In the genomic region with DNA sequence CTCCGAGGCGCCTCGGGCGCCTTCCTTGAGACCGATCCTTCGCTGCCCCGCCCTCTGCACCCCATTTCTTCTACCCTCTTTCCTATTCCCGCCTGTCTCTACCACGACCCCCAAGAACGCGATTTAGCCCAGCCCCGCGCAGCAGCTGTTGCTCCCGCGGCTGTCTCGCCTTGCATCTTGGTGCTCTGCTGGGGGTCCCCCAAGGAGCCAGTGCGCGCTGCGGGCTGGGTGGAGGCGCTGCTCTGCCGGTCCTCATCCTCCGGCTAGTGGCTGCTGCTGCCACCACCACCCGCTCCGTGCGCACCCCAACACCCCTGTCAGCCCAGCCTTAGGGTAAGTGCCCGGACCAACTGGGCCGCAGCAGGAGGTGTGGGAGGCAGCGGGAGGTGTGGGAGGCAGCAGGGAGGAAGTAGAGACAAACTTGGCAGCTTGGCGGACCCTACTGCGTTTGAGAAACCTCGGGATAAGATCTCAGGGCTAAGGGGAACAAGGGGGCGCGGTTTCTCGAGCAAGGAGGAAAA, we compare ENCODE assay signal across 7 mouse cellular contexts. TPM values are rescaled to one million over a fixed set of nuclear protein-coding genes. Genes with fewer than 3 reads are reported as not detected.
A peak's percentile ranks its signal among the peaks of the same experiment; 100 is the strongest.
DNase-seq lines count a peak whose midpoint lies in the region; ATAC-seq lines count a peak whose summit lies in the region.

No protein-coding gene starts in this region.

- under 1% methylated on average over 34 of the region's 34 CpGs for WGBS in embryonic facial prominence, embryonic 15.5 days
- under 1% methylated on average over 34 of the region's 34 CpGs for WGBS in hindbrain, embryonic 12.5 days

- H3K9me3 ChIP-seq in embryonic facial prominence, embryonic 15.5 days (replicated peaks): no peaks in the 10 kb centered on the region
- H3K9me3 ChIP-seq in hindbrain, embryonic 12.5 days (replicated peaks): no peaks in the 10 kb centered on the region

- peak overlapping the region; percentile 50 for H3K9ac ChIP-seq in embryonic facial prominence, embryonic 15.5 days
- H3K9ac ChIP-seq in hindbrain, embryonic 12.5 days: peak overlapping the region; percentile 84

- peaks cover 3% of the 10 kb centered on the region; the same call in 1 of the 2 replicates for H3K27me3 ChIP-seq in embryonic facial prominence, embryonic 15.5 days
- H3K27me3 ChIP-seq in hindbrain, embryonic 12.5 days: no peaks in the 10 kb centered on the region

- DNase-seq in R1 (ENCODE audit: low read depth, low spot score): peak; percentile 41
- DNase-seq in adrenal gland, postnatal 25 days: peak; percentile 44
- DNase-seq in left cerebral cortex, postnatal 14 days (ENCODE audit: low spot score in 2 of 2): peak; percentile 21 to 47
- DNase-seq in neural tube, embryonic 10.5 days (ENCODE audit: extremely low spot score, low spot score): peak; percentile 78
- peak; percentile 17 for DNase-seq in yolk sac, embryonic 10.5 days (ENCODE audit: low spot score)

- H3K4me3 ChIP-seq in embryonic facial prominence, embryonic 15.5 days (replicated peaks): peak overlapping the region; percentile 66
- H3K4me3 ChIP-seq in hindbrain, embryonic 12.5 days: peak overlapping the region; percentile 64

- peak overlapping the region; percentile 69 for H3K27ac ChIP-seq in embryonic facial prominence, embryonic 15.5 days (replicated peaks)
- peak overlapping the region; percentile 93 for H3K27ac ChIP-seq in hindbrain, embryonic 12.5 days

- intact Hi-C loops in left cerebral cortex, postnatal 14 days (cut with DNase I): loop anchor here (10.0 kb wide), 1 partner anchor 705 kb away; no protein-coding TSS in a partner anchor

- H3K36me3 ChIP-seq in embryonic facial prominence, embryonic 15.5 days: no peaks in the 10 kb centered on the region
- no peaks in the 10 kb centered on the region for H3K36me3 ChIP-seq in hindbrain, embryonic 12.5 days

- H3K4me1 ChIP-seq in embryonic facial prominence, embryonic 15.5 days: peaks cover 13% of the 10 kb centered on the region; the same call in 1 of the 2 replicates
- peaks cover 23% of the 10 kb centered on the region for H3K4me1 ChIP-seq in hindbrain, embryonic 12.5 days

- H3K4me2 ChIP-seq in embryonic facial prominence, embryonic 15.5 days (replicated peaks): peak overlapping the region; percentile 97
- H3K4me2 ChIP-seq in hindbrain, embryonic 12.5 days (replicated peaks): peak overlapping the region; percentile 62

- peak; percentile 74 for ATAC-seq in embryonic facial prominence, embryonic 15.5 days (ENCODE audit: insufficient number of reproducible peaks, low FRiP score, low TSS enrichment, low read depth)
- peak; percentile 78 for ATAC-seq in hindbrain, embryonic 12.5 days (ENCODE audit: low FRiP score)

RNA-seq across cellular contexts. Expression of a gene that starts 0.4 kb away (rescaled TPM):
- 44.1 and 57.7 TPM in 2 replicates for total RNA-seq in adrenal gland, postnatal 25 days (2021)
- polyA plus RNA-seq in embryonic facial prominence, embryonic 15.5 days (2015; fragmentation: Nextera tagmentation; extraction: Ambion mirVana): 61.6 and 64.2 TPM in 2 replicates
- 128 and 135 TPM in 2 replicates for polyA plus RNA-seq in hindbrain, embryonic 12.5 days (2016; fragmentation: Nextera tagmentation; extraction: Ambion mirVana)
- total RNA-seq in left cerebral cortex, postnatal 14 days (2021): 10 to 100 TPM; 42.8 to 51.6 TPM

Comparison
In these comparisons a context has a peak if more than half of its experiments do, and no peak if none do; other contexts are left out.
1. Peak in every context shown above with its lines: DNase-seq, ATAC-seq, H3K4me3 ChIP-seq and H3K27ac ChIP-seq.
2. DNase-seq: peak in every context shown above with its lines; median percentile 78 in neural tube, embryonic 10.5 days; 44 in adrenal gland, postnatal 25 days; 41 in R1; 34 in left cerebral cortex, postnatal 14 days; 17 in yolk sac, embryonic 10.5 days.